ENCODE assay signal across 9 mouse cellular contexts in genomic region chr14:16313936-16314521, GRCm38 (mm10). TPM values are rescaled to one million over a fixed set of nuclear protein-coding genes. Genes with fewer than 3 reads are reported as not detected.
DNase-seq lines count a peak whose midpoint lies in the region; ATAC-seq and TF ChIP-seq lines count a peak whose summit lies in the region.
"Had no signal": no experiment of that assay in that cellular context is flagged by ENCODE, and none has a peak within 500 bp of the region (broad histone marks: within the 10 kb centered on the region; RNA-seq: fewer than 3 reads in every experiment).

No protein-coding gene starts in this region.

- no peak overlapping the region for H3K4me3 ChIP-seq in forebrain, embryonic 13.5 days
- H3K4me3 ChIP-seq in forebrain, embryonic 11.5 days (ENCODE audit: low read depth, low read length) = no peak overlapping the region
- H3K4me3 ChIP-seq in layer of hippocampus, adult 2 months = no peak overlapping the region
- H3K4me3 ChIP-seq in brown adipose tissue, adult 24 weeks (ENCODE audit: insufficient read depth, low read depth, low read length) = no peak overlapping the region
- no peak overlapping the region for H3K4me3 ChIP-seq in limb, embryonic 15.5 days
- H3K4me3 ChIP-seq in liver, embryonic 11.5 days (ENCODE audit: low read depth, low read length) = no peak overlapping the region
- H3K4me3 ChIP-seq: erythroblast, embryonic 14.5 days had no signal

- peaks cover 8% of the 10 kb centered on the region for H3K4me1 ChIP-seq in forebrain, embryonic 13.5 days
- H3K4me1 ChIP-seq in forebrain, embryonic 11.5 days (replicated peaks; ENCODE audit: control insufficient read depth, insufficient read depth, low read length) = no peaks in the 10 kb centered on the region
- H3K4me1 ChIP-seq in brown adipose tissue, adult 24 weeks (ENCODE audit: control insufficient read depth, insufficient read depth, insufficient read length, low read length) = peaks cover 10% of the 10 kb centered on the region
- H3K4me1 ChIP-seq in limb, embryonic 15.5 days = 0 out of 2 replicates have a peak, but pooled peaks cover 3% of the 10 kb centered on the region
- H3K4me1 ChIP-seq in liver, embryonic 11.5 days (replicated peaks; ENCODE audit: control insufficient read depth, insufficient read depth, low read length) = no peaks in the 10 kb centered on the region

- H3K27me3 ChIP-seq in forebrain, embryonic 13.5 days = no peaks in the 10 kb centered on the region
- no peaks in the 10 kb centered on the region for H3K27me3 ChIP-seq in forebrain, embryonic 11.5 days (ENCODE audit: control insufficient read depth, insufficient read depth, low read length)
- no peaks in the 10 kb centered on the region for H3K27me3 ChIP-seq in limb, embryonic 15.5 days
- no peaks in the 10 kb centered on the region for H3K27me3 ChIP-seq in liver, embryonic 11.5 days (replicated peaks; ENCODE audit: control insufficient read depth, insufficient read depth, low read length)

- no peak overlapping the region for H3K9ac ChIP-seq in forebrain, embryonic 13.5 days
- no peak overlapping the region for H3K9ac ChIP-seq in forebrain, embryonic 11.5 days (ENCODE audit: low read length)
- H3K9ac ChIP-seq in limb, embryonic 15.5 days = no peak overlapping the region
- H3K9ac ChIP-seq in liver, embryonic 11.5 days (ENCODE audit: low read depth, low read length) = no peak overlapping the region

- H3K27ac ChIP-seq in forebrain, embryonic 13.5 days = no peak overlapping the region; the same call in 1 of the 2 replicates
- H3K27ac ChIP-seq in forebrain, embryonic 11.5 days (ENCODE audit: low read depth, low read length) = no peak overlapping the region
- H3K27ac ChIP-seq in layer of hippocampus, adult 2 months = peak overlapping the region; percentile 53; the same call in 1 of the 2 replicates
- peak overlapping the region; percentile 52 for H3K27ac ChIP-seq in brown adipose tissue, adult 24 weeks (replicated peaks; ENCODE audit: low read depth, low read length)
- H3K27ac ChIP-seq in limb, embryonic 15.5 days = 0 out of 2 replicates have a peak overlapping the region, but pooled peaks have one; percentile 18
- no peak overlapping the region for H3K27ac ChIP-seq in liver, embryonic 11.5 days (ENCODE audit: low read depth, low read length)

- DNase-seq in forebrain, embryonic 11.5 days (ENCODE audit: low spot score) = no peak
- no peak for DNase-seq in layer of hippocampus, adult 2 months (ENCODE audit: low spot score in 2 of 2)
- no peak for DNase-seq in layer of hippocampus, adult 9-10 months (ENCODE audit: low spot score)
- DNase-seq in gastrocnemius, postnatal 4 days (ENCODE audit: low spot score in 2 of 2) = no peak
- no peak for DNase-seq in liver, embryonic 11.5 days (ENCODE audit: low spot score)

- peak; percentile 63; the same call in 1 of the 2 replicates for ATAC-seq in forebrain, embryonic 13.5 days
- no peak for ATAC-seq in forebrain, embryonic 11.5 days (replicated peaks; ENCODE audit: low FRiP score)
- ATAC-seq in limb, embryonic 15.5 days (ENCODE audit: insufficient number of reproducible peaks, low FRiP score, low TSS enrichment, low read depth) = no peak
- ATAC-seq in liver, embryonic 11.5 days (replicated peaks; ENCODE audit: low FRiP score) = no peak

- WGBS in forebrain, embryonic 13.5 days = 68% methylated on average over 7 of the region's 7 CpGs
- WGBS in forebrain, embryonic 11.5 days = 74% methylated on average over 7 of the region's 7 CpGs
- WGBS in limb, embryonic 15.5 days = 31% methylated on average over 7 of the region's 7 CpGs
- WGBS in liver, embryonic 11.5 days = 70% methylated on average over 7 of the region's 7 CpGs

- no peak for TF ChIP-seq CTCF in layer of hippocampus, adult 2 months (conservative IDR thresholded peaks at IDR 0.05)

- no peak overlapping the region for H3K4me2 ChIP-seq in forebrain, embryonic 13.5 days
- H3K4me2 ChIP-seq in forebrain, embryonic 11.5 days (ENCODE audit: low read depth, low read length, severe bottlenecking) = no peak overlapping the region
- H3K4me2 ChIP-seq in limb, embryonic 15.5 days = no peak overlapping the region
- no peak overlapping the region for H3K4me2 ChIP-seq in liver, embryonic 11.5 days

- H3K36me3 ChIP-seq in forebrain, embryonic 13.5 days (ENCODE audit: poor library complexity, severe bottlenecking) = no peaks in the 10 kb centered on the region
- H3K36me3 ChIP-seq in forebrain, embryonic 11.5 days (ENCODE audit: control insufficient read depth, insufficient read depth, low read length) = no peaks in the 10 kb centered on the region
- H3K36me3 ChIP-seq in limb, embryonic 15.5 days = no peaks in the 10 kb centered on the region
- H3K36me3 ChIP-seq in liver, embryonic 11.5 days (ENCODE audit: control insufficient read depth, insufficient read depth, low read length) = no peaks in the 10 kb centered on the region

- no peaks in the 10 kb centered on the region for H3K9me3 ChIP-seq in forebrain, embryonic 13.5 days (replicated peaks)
- no peaks in the 10 kb centered on the region for H3K9me3 ChIP-seq in forebrain, embryonic 11.5 days (ENCODE audit: control insufficient read depth, low read length)
- H3K9me3 ChIP-seq in limb, embryonic 15.5 days = no peaks in the 10 kb centered on the region
- no peaks in the 10 kb centered on the region for H3K9me3 ChIP-seq in liver, embryonic 11.5 days (ENCODE audit: control insufficient read depth, low read length)

RNA-seq across cellular contexts. Expression of gene Top2b, which starts 51.0 kb away (rescaled TPM):
- 111 and 122 TPM in 2 replicates for polyA plus RNA-seq in forebrain, embryonic 13.5 days (2015; fragmentation: Nextera tagmentation; extraction: Ambion mirVana)
- 147 and 174 TPM in 2 replicates for polyA plus RNA-seq in forebrain, embryonic 11.5 days (2014; fragmentation: Nextera tagmentation; extraction: Ambion mirVana)
- 10 to 100 TPM; 91.1 to 94.8 TPM for total RNA-seq in layer of hippocampus, adult 2 months (2021)
- polyA plus RNA-seq in brown adipose tissue, adult 24 weeks (2012; ENCODE audit: insufficient read depth, insufficient read length, missing spikeins) = 60.6 and 61.1 TPM in 2 replicates
- 41.4 and 50.9 TPM in 2 replicates for polyA plus RNA-seq in limb, embryonic 15.5 days (2015; fragmentation: Nextera tagmentation; extraction: Ambion mirVana)
- 100 to 1,000 TPM in 1 of 2 experiments, 10 to 100 TPM in 1; 94.5 to 110 TPM for total RNA-seq in gastrocnemius, postnatal 4 days (2021)
- 67.8 and 72.4 TPM in 2 replicates for polyA plus RNA-seq in liver, embryonic 11.5 days (2014; fragmentation: Nextera tagmentation; extraction: Ambion mirVana)

Comparison
In these comparisons a context has a peak if more than half of its experiments do, and no peak if none do; other contexts are left out.
1. H3K27ac ChIP-seq: peak in layer of hippocampus, adult 2 months (single experiment), brown adipose tissue, adult 24 weeks (single experiment) and limb, embryonic 15.5 days (single experiment); none in forebrain, embryonic 13.5 days (single experiment), forebrain, embryonic 11.5 days (single experiment) and liver, embryonic 11.5 days (single experiment).